Mouse (Mus musculus) spleen, postnatal 14 days (tissue): Measurements from ENCODE around the gene Lbx2.
A peak's percentile ranks its signal among the peaks of the same experiment; 100 is the strongest.

Experiments
- DNase-seq, 2 experiments: peaks; one replicate each; pipeline ENCODE4 v3.0.0; 2021 to 2022; ENCODE audit warnings: low spot score in 2 of 2

Lbx2 gene

DNA sequence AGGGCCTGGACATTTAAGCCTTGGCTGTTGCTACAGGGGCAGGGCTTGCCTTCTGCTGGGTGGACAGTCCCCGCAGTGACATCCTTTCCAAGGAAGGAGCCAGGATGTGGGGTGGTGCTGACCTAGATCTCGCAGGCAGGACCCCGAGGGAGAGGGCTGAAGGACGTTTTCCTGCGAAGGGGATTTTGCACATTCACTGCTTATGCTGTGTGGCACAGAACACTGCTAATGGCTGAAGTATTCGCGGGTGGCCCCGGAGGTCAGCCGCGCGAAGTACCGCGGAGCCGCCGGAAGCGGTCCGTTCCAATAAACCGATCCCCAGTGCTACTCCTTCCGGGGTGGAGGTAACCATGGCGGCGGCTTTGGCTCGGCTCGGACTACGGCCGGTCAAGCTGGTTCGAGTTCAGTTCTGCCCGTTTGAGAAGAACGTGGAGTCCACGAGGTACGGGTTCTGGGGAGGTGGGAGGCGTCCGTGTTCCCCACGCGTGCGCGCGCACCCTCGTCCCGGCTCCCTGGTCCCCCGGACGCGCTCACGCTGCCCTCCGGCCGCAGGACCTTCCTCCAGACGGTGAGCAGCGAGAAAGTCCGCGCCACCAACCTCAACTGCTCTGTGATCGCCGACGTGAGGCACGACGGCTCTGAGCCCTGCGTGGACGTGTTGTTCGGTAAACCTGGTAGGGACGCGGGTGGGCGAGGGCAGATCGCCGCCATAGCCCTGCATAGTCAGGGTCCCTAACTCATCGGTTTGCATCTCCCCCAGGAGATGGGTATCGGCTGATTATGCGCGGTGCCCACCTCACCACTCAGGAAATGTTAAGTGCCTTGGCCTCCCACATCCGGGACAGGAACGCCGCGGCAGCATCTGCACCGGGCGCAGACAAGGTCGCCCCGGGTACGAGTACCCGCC lies 22.8 kb downstream of the Lbx2 start, which contains the start of gene Mrpl53:
Gene Mrpl53 (plus strand): TSS at position 279 of the 907 bp plus-strand sequence.
- DNase-seq: peak; percentile 67 to 79

DNA sequence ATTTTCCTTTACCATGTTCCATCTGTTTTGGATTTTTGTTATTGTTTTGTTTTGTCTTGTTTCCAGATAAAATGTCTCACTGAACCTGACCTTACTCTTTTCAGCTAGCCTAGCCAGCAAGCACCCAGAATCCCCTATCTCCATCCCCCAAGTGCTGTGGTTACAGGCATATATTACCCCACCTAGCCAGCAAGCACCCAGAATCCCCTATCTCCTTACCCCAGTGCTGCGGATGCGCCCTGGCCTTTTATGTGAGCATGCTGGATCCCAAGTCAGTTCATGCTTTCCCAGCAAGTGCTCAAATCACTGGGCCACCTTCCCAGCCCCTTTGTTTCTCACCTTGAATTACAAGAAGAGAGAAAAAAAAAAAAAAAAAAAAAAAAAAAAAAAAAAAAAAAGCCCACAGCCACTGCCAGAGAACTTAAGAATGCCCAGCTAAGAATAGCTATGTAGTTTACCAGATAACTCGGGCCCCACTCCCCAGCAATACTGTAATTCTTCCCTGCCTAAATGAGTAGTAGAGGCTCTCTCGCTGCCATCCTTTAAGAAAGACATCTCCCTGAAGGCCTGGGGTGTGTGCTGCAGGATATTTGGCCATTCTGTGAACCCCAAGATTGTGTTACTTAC lies 25.5 kb downstream of the Lbx2 start:
- DNase-seq: no peak

DNA sequence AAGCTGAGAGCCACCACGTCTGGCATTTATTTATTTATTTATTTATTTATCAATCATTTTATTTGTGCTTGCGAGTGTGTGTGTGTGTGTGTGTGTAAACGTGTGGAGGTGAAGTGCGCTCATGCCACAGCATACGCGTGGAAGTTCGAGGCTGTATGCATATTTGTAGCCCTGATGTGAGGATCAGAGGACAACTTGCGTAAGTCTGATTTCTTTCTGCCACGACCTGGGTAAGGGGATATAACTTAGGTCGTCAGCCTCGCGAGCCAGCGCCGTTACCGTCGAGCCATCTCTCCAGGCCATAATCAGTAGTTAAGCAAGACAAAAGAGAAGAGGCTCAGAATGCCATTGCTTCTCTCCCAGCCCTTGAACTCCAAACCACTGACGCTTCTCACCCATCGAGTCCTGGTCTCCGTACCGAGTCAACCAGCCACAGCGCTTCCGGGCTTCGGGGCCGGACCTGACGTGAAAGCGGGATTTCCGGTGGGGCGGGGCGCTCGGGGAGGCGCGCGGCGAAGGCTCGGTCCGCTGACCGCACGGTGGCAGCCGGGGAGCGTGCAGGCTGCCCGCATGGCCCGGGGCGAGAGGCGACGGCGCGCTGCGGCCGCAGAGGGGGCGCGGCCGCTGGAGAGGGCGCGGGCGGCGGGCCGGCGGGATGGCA lies 29.0 kb downstream of the Lbx2 start, which contains the start of gene Mogs:
Gene Mogs (plus strand): TSS at position 486 of the 661 bp plus-strand sequence.
- DNase-seq: peak; percentile 91 to 93

DNA sequence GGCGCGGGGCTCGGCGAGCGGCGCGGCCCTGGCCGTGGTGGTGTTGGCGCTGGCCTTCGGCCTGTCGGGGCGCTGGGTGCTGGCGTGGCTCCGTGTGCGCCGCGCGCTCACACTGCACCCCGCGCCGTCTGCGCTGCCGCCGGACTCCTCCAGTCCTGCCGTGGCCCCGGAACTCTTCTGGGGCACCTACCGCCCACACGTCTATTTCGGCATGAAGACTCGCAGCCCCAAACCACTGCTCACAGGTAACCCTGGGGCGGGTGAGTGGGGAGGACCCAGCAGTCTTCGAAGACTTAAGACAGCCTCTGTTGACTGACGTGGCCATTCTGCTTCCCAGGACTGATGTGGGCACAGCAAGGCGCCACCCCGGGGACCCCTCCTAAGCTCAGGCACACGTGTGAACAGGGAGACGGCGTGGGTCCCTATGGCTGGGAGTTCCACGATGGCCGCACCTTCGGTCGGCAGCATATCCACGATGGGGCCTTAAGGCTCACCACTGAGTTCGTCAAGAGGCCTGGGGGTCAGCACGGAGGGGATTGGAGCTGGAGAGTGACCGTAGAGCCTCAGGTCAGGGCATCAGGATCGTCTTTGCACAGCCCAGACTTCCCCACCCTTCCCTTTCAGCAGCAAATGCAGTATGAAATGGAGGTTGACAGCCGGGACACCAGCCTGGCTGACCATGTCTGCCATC lies 29.7 kb downstream of the Lbx2 start:
- no peak for DNase-seq

DNA sequence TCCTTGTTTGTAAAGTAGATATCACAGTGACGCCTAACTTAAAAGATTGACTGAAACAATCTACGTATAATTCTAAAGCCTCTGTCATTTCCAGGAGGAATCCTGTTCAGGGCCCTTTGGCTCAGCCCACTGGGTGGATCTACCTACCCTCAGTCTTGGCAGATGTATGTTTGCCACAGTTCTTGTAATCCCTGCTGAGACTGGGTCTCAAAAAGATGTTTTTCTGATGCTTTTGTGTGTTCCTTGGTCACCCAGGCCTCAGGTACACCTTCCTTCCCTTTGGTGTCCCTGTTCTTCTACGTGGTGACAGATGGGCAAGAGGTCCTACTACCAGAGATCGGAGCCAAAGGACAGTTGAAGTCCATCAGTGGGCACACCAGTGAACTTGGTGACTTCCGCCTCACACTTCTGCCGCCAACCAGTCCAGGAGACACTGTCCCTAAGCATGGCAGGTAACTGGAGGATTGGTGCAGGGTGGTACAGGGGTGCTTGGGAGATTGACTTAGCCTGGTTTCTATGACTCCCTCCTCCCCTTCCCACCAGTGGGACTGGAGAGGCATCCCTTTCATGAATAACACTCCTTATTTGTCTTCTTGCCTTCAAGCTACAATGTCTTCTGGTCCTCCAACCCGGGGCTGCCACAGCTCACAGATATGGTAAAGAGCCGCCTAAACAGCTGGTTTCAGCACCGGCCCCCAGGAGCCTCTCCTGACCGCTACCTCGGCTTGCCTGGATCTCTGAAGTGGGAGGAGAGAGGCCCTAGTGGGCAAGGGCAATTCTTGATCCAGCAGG lies 30.4 kb downstream of the Lbx2 start:
- DNase-seq: no peak

DNA sequence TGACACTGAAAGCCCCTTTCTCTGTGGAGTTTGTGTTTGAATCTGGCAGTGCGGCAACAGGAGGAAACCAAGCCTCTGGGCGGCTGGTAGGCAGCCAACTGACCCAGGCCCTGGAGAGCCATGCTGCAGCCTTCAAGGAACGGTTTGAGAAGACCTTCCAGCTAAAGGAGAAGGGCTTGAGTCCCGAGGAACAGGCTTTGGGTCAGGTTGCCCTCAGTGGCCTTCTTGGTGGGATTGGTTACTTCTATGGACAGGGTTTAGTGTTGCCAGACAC lies 30.9 kb downstream of the Lbx2 start:
- no peak for DNase-seq

- no peak for DNase-seq
These were observed 31.4 kb downstream of the Lbx2 start for GRCm38 (mm10) chr6:83117616-83118015.

DNA sequence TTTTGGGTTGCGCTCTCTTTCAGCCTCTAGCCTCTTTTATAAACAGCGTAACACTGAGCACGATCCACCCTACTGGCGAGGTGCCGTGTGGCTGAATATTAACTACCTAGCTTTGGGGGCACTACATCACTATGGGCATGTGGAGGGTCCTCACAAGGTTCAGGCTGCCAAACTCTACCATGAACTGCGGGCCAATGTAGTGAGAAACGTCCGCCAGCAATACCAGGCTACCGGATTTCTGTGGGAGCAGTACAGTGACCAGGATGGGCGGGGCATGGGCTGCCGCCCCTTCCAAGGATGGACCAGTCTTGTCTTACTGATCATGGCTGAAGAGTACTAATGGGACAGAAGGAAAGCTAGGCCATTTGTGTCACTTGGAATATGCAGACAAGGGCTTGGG lies 32.2 kb downstream of the Lbx2 start:
- no peak for DNase-seq

DNA sequence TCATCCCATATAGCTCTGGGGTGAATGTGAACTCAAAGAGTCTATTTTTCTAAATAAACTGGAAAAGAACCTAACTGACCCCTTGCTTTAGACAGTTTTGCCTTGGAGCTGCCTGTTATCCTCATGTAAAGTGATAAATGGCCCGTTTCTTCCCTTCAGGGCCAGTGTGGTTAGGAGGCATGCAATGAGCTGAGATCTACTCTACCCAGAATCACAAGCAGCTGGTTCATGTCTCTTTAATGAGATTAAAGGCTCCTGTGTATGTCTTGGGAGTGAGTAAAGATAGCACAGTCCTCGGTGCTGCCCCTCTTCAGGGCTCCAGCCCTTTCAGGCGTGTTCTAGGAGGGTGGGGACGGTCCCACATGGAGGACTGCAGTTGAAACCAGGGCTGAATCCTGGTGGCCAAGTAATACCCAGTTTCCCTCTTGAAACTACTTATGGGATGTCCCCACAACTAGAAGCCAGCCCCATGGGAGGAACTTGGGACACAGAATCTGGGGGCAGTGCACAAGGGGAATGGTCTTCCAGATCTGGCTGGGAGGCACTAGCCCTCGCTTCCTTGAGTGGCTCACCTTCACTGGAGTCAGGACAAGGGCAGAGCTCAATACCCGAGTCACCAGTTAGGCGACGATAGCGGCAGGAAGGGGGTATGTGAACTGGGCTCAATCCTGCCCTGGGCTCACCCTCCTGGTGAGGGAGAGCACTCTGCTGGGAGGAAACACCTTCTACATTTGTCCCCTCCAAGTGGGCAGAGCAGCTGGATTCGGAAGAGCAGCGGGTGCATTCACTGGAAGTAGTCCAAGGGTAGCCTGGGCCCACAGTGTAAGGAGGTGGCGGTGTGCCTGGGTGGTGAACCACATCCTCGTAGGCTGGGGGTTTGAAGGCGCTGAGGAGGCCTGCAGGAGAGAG lies 32.9 kb downstream of the Lbx2 start:
- DNase-seq: no peak

DNA sequence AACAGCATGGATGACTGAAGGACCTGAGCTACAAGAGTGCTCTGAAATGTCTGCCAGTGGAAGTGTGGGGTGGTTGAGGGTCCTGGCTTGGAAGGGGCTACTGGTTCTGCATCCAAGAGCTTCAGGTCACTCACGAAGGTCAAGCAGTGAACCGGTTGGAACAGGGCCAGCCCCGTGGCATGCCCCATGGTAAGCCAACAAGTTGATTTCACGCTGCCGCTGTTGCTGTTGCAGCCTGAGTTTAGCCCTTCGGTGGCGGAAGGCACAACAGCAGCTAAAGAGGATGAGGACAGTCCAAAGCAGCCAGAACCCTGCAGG lies 33.5 kb downstream of the Lbx2 start:
- DNase-seq: no peak

DNA sequence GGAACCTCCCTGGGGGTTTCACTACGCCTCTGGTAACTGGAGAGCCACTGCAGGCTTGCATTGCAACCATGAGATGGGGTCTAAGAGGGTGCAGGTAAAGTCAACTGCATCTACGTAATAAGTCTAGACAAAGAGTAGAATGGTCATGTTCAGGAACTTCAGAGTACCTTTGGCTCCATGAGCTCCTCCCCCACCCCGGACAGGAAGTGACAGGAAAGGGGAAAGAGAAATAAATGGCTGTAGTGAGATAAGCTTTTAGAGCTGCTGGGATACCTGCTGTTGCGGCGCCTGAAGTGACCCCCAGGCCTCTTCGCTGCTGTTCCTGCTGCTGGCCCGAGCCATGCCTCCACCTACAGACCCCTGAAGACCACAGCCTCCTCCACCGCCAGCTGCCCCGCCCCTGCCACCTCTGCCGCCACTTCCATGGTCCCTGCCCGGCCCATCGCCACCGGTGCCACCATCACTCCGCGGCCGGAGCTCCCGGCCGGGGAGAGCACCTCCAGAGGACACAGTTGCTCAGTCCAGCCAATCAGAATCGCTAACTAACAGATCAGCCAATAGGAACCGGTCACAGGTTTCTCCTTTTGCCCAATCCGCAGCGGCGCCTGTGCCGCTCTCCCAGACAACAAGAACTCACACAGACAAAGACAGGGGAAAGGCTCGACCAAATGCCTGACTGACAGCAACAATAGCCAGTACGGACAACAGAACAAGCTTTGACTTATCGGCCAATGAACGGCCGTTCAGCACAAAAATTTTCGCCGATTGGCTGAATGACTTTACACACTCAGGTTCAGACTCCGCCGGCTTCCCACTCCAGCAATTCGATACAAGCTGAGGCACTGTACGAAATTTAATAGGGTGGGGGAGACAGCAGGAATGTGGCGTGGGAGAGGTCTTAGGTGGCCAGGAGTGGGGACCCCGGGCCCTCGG lies 35.0 kb downstream of the Lbx2 start, which contains the start of gene Wbp1:
Gene Wbp1 (minus strand): TSS at position 630 of the 933 bp plus-strand sequence.
- peak; percentile 80 to 82 for DNase-seq

GRCm38 (mm10) chr6:83121863-83122710 lies 35.9 kb downstream of the Lbx2 start:
- peak in 1 of 2 experiments; percentile 44 for DNase-seq

GRCm38 (mm10) chr6:83122961-83123360 lies 36.8 kb downstream of the Lbx2 start:
- no peak for DNase-seq

DNA sequence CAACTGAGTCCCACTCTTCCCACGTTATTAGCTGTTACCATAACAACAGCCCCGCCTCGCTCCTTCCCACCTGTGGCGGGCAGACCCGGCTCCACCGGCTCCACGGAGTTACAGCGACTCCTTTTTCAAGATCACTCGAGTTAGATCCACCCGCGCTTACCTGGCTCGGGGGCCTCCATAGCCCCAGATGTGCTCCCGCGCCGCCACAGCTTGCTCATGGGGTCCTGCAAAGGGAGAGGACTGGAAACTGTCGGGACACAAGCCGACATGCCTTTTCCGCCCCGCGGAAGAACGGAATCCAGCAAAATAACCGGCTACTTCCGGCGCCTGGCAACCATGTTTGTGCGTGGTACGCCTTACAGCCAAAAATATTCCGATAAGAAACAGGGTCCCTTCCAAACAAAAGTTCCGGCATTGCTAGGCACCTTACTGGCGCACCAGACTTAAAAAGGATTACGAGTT lies 38.7 kb downstream of the Lbx2 start:
- DNase-seq: peak; percentile 76 to 87

DNA sequence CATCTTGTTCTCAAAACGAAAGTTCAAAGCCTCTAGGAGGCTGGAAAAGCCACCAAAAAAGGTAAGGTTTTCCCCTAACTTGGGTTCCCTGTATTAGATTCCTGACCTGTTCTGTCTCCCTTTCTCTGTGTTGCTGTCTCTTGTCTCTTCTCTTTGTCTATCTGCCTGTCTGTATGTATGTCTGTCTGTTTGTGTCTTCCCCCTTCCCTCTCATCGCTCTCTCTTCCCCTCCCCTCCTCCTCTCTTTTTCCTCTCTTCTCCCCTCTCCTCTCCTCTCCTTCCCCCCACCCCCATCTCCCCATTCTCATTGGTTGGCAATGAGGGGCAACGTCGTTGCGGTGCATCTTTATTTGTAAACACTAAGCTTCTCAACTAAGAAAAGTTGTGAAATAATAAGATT lies 39.2 kb downstream of the Lbx2 start, which contains the start of gene Ino80b:
Gene Ino80b (minus strand): TSS at position 101 of the 400 bp plus-strand sequence.
- no peak for DNase-seq

- no peak for DNase-seq
These were observed 41.3 kb downstream of the Lbx2 start for GRCm38 (mm10) chr6:83127419-83127818.

GRCm38 (mm10) chr6:83131469-83132034 lies 45.4 kb downstream of the Lbx2 start:
- no peak for DNase-seq
